Mouse (Mus musculus): ENCODE measurements around the gene Tbx15.

DNA sequence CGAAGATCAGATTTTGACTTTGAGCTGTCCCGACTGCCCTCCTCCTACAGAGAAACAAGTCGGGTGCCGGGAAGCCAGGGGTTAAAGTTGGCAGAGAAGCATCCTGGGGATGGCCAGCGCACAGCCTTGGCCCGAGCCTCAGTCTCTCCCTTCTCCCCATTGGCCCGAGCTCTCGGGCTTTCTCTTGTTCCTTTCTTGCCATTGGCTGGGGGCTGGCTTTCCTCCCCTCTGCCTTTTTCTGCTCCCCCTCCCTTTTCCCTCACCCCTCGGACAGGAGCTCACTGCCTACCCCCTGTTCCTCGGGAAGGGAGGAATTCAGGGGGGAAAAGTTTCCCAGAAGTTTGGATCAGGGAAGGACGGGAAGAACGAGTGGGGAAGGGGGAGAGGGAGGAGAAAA, 12.9 kb downstream of the Tbx15 start:
- TF ChIP-seq CTCF (IDR thresholded peaks at IDR 0.05; ENCODE audit: low read depth, low read length) (no peak), GATA1 (IDR thresholded peaks at IDR 0.05; ENCODE audit: borderline replicate concordance, low read length) (no peak), TAL1 (conservative IDR thresholded peaks at IDR 0.05; ENCODE audit: low read depth, low read length) (no peak), GATA2 (IDR thresholded peaks at IDR 0.05; ENCODE audit: borderline replicate concordance, low read depth, low read length) (no peak), POLR2AphosphoS5 (IDR thresholded peaks at IDR 0.05; ENCODE audit: insufficient replicate concordance, low read depth, low read length) (no peak)

All from G1E (cell line).